Mouse (Mus musculus) stomach, adult 2 months (tissue): ENCODE data around the gene Ddx19b. TPM values are rescaled to one million over a fixed set of nuclear protein-coding genes. Genes with fewer than 3 reads are reported as not detected.

Source experiments
- polyA plus RNA-seq: library from polyadenylated mRNA; depleted of rRNA; stranded (reverse); fragments of >200 nt; gene quantifications from 2 replicates; pipeline ENCODE4 v1.2.3, GENCODE M21; 2012; rRNA removed

Gene Ddx19b
- 0.42 and 1.1 TPM in 2 replicates for polyA plus RNA-seq

DNA sequence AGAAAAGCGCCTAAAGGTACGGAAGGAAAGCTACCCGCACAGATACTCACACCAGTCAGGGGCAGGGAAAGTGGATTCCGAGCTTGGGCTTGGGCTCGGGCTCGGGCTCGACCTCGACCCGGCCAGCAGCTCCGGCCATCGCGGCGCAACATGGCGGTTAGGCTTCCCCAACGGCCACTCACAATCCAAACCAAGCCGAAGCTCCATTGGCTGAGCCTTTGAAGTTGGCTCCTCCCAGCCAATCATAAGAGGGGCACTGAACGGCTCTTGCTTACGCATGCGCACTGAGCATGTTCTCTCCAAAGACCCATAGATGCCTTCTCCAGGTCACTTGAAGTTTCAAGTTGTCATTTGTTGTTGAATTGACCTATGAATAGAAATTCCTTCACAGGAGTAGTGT, at the start of gene Ddx19b:
Gene Ddx19b (minus strand): TSS at position 180 of the 400 bp plus-strand sequence.

DNA sequence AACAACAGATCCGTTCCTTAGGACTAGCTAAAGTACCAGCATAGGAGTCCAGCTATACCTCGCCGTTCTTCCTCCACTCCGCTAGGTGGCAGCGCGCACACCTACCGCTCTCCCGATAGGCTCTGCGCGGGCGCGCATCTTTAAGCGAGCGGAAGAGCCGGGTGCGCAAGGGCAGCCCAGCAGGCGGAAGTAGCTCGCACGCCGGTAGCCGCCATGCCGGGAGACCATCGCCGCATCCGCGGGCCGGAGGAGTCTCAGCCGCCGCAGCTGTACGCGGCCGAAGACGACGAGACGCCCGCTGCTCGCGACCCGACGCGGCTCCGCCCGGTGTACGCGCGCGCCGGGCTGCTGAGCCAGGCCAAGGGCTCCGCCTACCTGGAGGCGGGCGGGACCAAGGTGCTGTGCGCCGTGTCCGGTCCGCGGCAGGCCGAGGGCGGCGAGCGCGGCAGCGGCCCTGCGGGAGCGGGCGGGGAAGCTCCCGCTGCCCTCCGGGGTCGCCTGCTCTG, 24.7 kb upstream of the Ddx19b start, which contains the start of gene Exosc6:
Gene Exosc6 (plus strand): TSS at position 182 of the 506 bp plus-strand sequence.

DNA sequence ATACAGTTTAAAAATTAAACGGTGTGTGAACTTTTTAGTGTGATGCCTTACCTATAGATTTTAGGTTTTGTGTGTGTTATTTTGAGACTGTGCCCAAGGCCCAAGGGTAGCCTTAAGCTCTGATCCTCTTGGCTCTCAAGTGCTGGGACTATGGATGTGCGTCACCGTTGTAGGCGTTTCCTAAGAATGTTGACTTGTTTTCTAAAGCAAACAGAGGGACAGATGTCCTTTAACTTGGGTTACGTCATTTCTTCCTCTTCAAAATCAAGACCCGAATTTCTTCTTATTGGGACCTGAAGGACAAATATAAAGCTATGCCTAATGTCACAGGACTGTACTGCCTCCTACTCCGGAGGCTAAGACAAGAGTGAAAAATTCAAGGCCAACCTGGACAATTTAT, 1.4 kb upstream of the Ddx19b start, which contains the start of gene Aars:
Gene Aars (plus strand): TSS at position 229 of the 400 bp plus-strand sequence.

DNA sequence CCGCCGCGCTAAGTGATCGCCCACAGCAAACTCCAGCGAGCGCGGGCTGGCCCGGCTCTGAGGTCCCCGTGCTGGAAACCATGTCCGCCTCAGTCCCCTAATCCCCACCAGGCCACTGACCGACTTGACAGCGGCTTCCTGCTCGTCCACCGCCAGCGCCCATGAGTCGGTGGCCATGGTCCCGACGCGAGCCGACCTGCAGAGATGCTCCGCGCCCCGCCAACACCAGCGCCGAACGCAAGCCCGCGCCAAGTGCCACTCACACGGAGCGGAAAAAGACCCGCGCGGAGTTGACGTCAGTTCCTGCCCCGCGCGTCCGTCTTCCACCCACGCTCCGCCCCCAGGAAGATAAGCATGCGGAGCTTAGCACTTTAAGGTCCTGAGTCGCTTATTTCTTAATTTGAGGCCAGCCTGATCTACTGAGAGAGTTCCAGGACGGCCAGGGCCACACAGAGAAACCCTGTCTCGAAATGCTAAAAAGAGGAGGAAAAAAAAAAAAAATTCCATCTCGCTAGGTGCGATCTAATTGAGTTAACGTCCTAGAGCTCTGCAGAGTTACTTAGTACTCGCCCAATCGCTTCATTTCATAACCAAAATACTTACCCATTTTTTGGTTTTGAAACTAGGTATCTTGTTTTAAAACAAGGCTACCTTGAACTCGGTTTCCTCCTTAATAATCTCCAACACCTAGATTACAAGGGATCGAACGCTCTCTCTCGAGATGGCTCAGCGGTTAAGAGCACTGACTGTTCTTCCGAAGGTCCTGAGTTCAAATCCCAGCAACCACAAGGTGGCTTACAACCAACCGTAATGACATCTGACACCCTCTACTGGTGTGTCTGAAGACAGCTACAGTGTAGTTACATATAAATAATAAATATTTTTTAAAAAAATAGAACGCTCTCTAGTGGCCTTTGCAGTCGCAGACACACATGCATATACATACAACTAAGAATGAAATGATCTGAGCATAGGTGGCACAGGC, 33.7 kb downstream of the Ddx19b start, which contains the start of gene Ddx19a:
Gene Ddx19a (minus strand): TSS at position 254 of the 985 bp plus-strand sequence.

Other genes with a start within 250 kb of the Ddx19b start
- 8.0 and 10.7 TPM in 2 replicates for gene Il34, start 225.8 kb downstream of the Ddx19b start, polyA plus RNA-seq
- 8.0 and 9.6 TPM in 2 replicates for gene Cog4, start 185.2 kb downstream of the Ddx19b start, polyA plus RNA-seq
- 5.5 and 8.7 TPM in 2 replicates for gene Sf3b3, start 185.0 kb downstream of the Ddx19b start, polyA plus RNA-seq
- gene Fuk, start 129.3 kb downstream of the Ddx19b start, polyA plus RNA-seq = 12.2 and 12.8 TPM in 2 replicates
- 6.4 and 10.0 TPM in 2 replicates for gene St3gal2, start 111.8 kb downstream of the Ddx19b start, polyA plus RNA-seq
- gene Ddx19a, start 34.0 kb downstream of the Ddx19b start, polyA plus RNA-seq = 7.9 and 8.3 TPM in 2 replicates
- 10.6 and 13.0 TPM in 2 replicates for gene Aars, start 1.4 kb upstream of the Ddx19b start, polyA plus RNA-seq
- 7.4 and 26.5 TPM in 2 replicates for gene Exosc6, start 24.6 kb upstream of the Ddx19b start, polyA plus RNA-seq
- not detected in 2 replicates for gene Clec18a, start 60.7 kb upstream of the Ddx19b start, polyA plus RNA-seq
- 2.5 and 3.4 TPM in 2 replicates for gene Pdpr, start 62.9 kb upstream of the Ddx19b start, polyA plus RNA-seq
- gene Glg1, start 227.5 kb upstream of the Ddx19b start, polyA plus RNA-seq = 10.2 and 12.0 TPM in 2 replicates